Mouse (Mus musculus) CH12.LX (cell line): Measurements from ENCODE around the gene Rab1b. TPM values are rescaled to one million over a fixed set of nuclear protein-coding genes. Genes with fewer than 3 reads are reported as not detected.
"Not testable (repeated sequence)": the region's sequence is repeated elsewhere in the genome, so short reads cannot be mapped to it uniquely, and the experiment has no call there.

ENCODE experiments used
- DNase-seq: peaks from one replicate; pipeline ENCODE4 v3.0.0-alpha.2; 2013; ENCODE audit errors: extremely low read depth
- H3K27ac ChIP-seq: 2 replicates; pipeline ENCODE4 v1.5.1; 2012; ENCODE audit warnings: low read depth, mild to moderate bottlenecking, control low read depth, moderate library complexity; ENCODE audit not compliant: insufficient read depth
- H3K27me3 ChIP-seq: replicated peaks from 2 replicates; pipeline ENCODE3; 2012; ENCODE audit warnings: inconsistent platforms
- H3K36me3 ChIP-seq, 2 experiments: replicated peaks in 1 of 2; 2 replicates each; pipeline versions ENCODE3 to v1.6.1; 2012; ENCODE audit warnings: inconsistent platforms in 1 of 2, low read length in 1 of 2, mild to moderate bottlenecking in 1 of 2, mixed read lengths in 1 of 2, moderate library complexity in 1 of 2; ENCODE audit not compliant: control insufficient read depth in 1 of 2, insufficient read depth in 1 of 2
- H3K4me1 ChIP-seq, 2 experiments: 2 replicates each; pipeline ENCODE4 v1.6.1; 2012; ENCODE audit warnings: inconsistent platforms in 1 of 2, moderate library complexity in 1 of 2; ENCODE audit not compliant: insufficient read depth in 2 of 2, control insufficient read depth in 1 of 2
- H3K4me2 ChIP-seq: 2 replicates; pipeline ENCODE4 v1.6.1; 2012; ENCODE audit warnings: low read depth, mild to moderate bottlenecking, control low read depth; ENCODE audit not compliant: poor library complexity, insufficient read depth, severe bottlenecking
- H3K4me3 ChIP-seq, 3 experiments: fragments of 150-350 bp in 1 of 3; sonication (generic) in 1 of 3; replicated peaks in 1 of 3; 2 replicates each; pipeline versions ENCODE3 to v1.5.1; 2011 to 2012; ENCODE audit warnings: low read depth in 2 of 3, low read length in 2 of 3, mild to moderate bottlenecking in 2 of 3, moderate library complexity in 2 of 3, control low read depth in 1 of 3, improper control_type of control experiment in 1 of 3, inconsistent platforms in 1 of 3, mixed read lengths in 1 of 3; ENCODE audit not compliant: poor library complexity in 1 of 3
- H3K79me2 ChIP-seq: replicated peaks from 2 replicates; pipeline ENCODE4 v1.6.1; 2012; ENCODE audit warnings: mild to moderate bottlenecking, moderate library complexity; ENCODE audit not compliant: control insufficient read depth, poor library complexity, insufficient read depth, severe bottlenecking; ENCODE audit errors: extremely low read depth
- H3K9ac ChIP-seq: 2 replicates; pipeline ENCODE4 v1.6.1; 2012; ENCODE audit warnings: low read depth, mild to moderate bottlenecking, control low read depth, moderate library complexity; ENCODE audit not compliant: insufficient read depth
- H3K9me3 ChIP-seq: replicated peaks from 2 replicates; pipeline ENCODE3; 2012; ENCODE audit warnings: low read length, inconsistent platforms, mixed read lengths
- CTCF ChIP-seq, 2 experiments: IDR thresholded peaks in 1 of 2; conservative IDR thresholded peaks in 1 of 2; 2 replicates each; pipeline ENCODE4 v1.5.1; 2011 to 2012; ENCODE audit warnings: low read depth in 2 of 2, low read length in 2 of 2, improper control_type of control experiment in 1 of 2, inconsistent platforms in 1 of 2, mild to moderate bottlenecking in 1 of 2, moderate library complexity in 1 of 2
- ETS1 ChIP-seq: conservative IDR thresholded peaks from 2 replicates; pipeline ENCODE4 v1.6.1; 2012; ENCODE audit warnings: low read depth, mild to moderate bottlenecking, inconsistent platforms, low read length, improper control_type of control experiment, moderate library complexity
- HCFC1 ChIP-seq: IDR thresholded peaks from 2 replicates; pipeline ENCODE4 v1.6.1; 2012; ENCODE audit warnings: low read depth, mild to moderate bottlenecking, inconsistent platforms, low read length, improper control_type of control experiment
- IRF4 ChIP-seq: IDR thresholded peaks from 2 replicates; pipeline ENCODE4 v1.6.1; 2014; ENCODE audit warnings: low read depth, mild to moderate bottlenecking, inconsistent platforms, low read length, improper control_type of control experiment
- JUN ChIP-seq: IDR thresholded peaks from 2 replicates; pipeline ENCODE4 v1.6.1; 2011; ENCODE audit warnings: low read depth, mild to moderate bottlenecking, low read length, improper control_type of control experiment, moderate library complexity; ENCODE audit not compliant: insufficient read depth
- JUND ChIP-seq: conservative IDR thresholded peaks from 2 replicates; pipeline ENCODE4 v1.6.1; 2011; ENCODE audit warnings: low read depth, low read length, improper control_type of control experiment
- KAT2A ChIP-seq: IDR thresholded peaks from 2 replicates; pipeline ENCODE4 v1.6.1; 2012; ENCODE audit warnings: low read length, improper control_type of control experiment, inconsistent platforms; ENCODE audit not compliant: insufficient replicate concordance
- MEF2A ChIP-seq: IDR thresholded peaks from 2 replicates; pipeline ENCODE4 v1.6.1; 2014; ENCODE audit warnings: low read depth, mild to moderate bottlenecking, inconsistent platforms, low read length, improper control_type of control experiment, borderline replicate concordance
- NELFE ChIP-seq: IDR thresholded peaks from 2 replicates; pipeline ENCODE4 v1.6.1; 2011; ENCODE audit warnings: low read depth, low read length, improper control_type of control experiment
- POLR2A ChIP-seq: IDR thresholded peaks from 2 replicates; pipeline ENCODE4 v1.6.1; 2011; ENCODE audit warnings: low read depth, mild to moderate bottlenecking, improper control_type of control experiment, low read length
- POLR2AphosphoS2 ChIP-seq: IDR thresholded peaks from 2 replicates; pipeline ENCODE4 v1.6.1; 2011; ENCODE audit warnings: low read depth, low read length, improper control_type of control experiment
- RAD21 ChIP-seq: IDR thresholded peaks from 2 replicates; pipeline ENCODE4 v1.6.1; 2011; ENCODE audit warnings: low read depth, mild to moderate bottlenecking, low read length, improper control_type of control experiment, moderate library complexity
- SIN3A ChIP-seq: IDR thresholded peaks from 2 replicates; pipeline ENCODE4 v1.6.1; 2012; ENCODE audit warnings: low read length, improper control_type of control experiment, inconsistent platforms
- SMC3 ChIP-seq: IDR thresholded peaks from 2 replicates; pipeline ENCODE4 v1.6.1; 2011; ENCODE audit warnings: low read depth, low read length, improper control_type of control experiment
- TCF12 ChIP-seq: IDR thresholded peaks from 2 replicates; pipeline ENCODE4 v1.6.1; 2014; ENCODE audit warnings: low read depth, mild to moderate bottlenecking, inconsistent platforms, low read length, improper control_type of control experiment
- ZC3H11A ChIP-seq: IDR thresholded peaks from 2 replicates; pipeline ENCODE4 v1.6.1; 2012; ENCODE audit warnings: low read depth, mild to moderate bottlenecking, inconsistent platforms, low read length, improper control_type of control experiment
- ZKSCAN1 ChIP-seq: IDR thresholded peaks from 2 replicates; pipeline ENCODE4 v1.6.1; 2012; ENCODE audit warnings: low read depth, inconsistent platforms, low read length, improper control_type of control experiment, borderline replicate concordance
- dilution Hi-C: fragments of 300-500 bp; cut with MboI; formaldehyde crosslinking; loops from 2 replicates; pipeline ENCODE4 v1.14.3; 2020; ENCODE audit warnings: low sequenced_read_pairs; ENCODE audit not compliant: extremely low pct_unique_long_range_greater_than_20kb, extremely low pct_ligation_motif_present
- in situ Hi-C: fragments of 300-500 bp; cut with MboI; formaldehyde crosslinking; loops from 3 replicates; pipeline ENCODE4 v1.14.3; 2019; ENCODE audit warnings: low sequenced_read_pairs, low pct_ligation_motif_present, low pct_unique_long_range_greater_than_20kb, mixed read lengths
- polyA plus RNA-seq: library from polyadenylated mRNA; unstranded; fragments of >175 nt; gene quantifications from 2 replicates; pipeline ENCODE4 v1.2.1, GENCODE M21; 2012; ENCODE audit warnings: low read depth; ENCODE audit not compliant: insufficient read length
- total RNA-seq, 2 experiments: library from RNA; depleted of rRNA; stranded (reverse); fragments of 300-350 nt in 1 of 2; fragments of >200 nt in 1 of 2; gene quantifications; 2 replicates each; pipeline ENCODE4 v1.2.3; 2012 to 2014

The Rab1b gene
- total and polyA plus RNA-seq, 3 experiments: 78.4 to 88.3 (median 87.1) TPM

DNA sequence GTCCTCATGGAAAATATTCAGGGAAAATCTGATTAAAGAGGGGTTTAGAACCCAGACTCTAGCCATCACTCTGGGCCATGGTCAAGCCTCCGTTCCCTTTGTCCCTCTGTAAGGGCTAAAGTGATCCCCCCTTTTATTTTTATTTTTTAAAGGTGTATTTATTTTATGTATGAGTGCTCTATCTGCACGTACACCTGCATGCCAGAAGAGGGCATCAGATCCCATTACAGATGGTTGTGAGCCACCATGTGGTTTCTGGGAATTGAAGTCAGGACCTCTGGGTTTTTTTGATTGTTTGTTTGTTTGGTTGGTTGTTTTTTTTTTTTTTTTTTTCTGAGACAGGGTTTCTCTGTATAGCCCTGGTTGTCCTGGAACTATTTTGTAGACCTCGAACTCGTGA is 20.3 kb downstream of the Rab1b start:
- H3K27ac ChIP-seq, DNase-seq, H3K4me2 ChIP-seq, H3K4me3 ChIP-seq, dilution Hi-C loops, H3K79me2 ChIP-seq, H3K9me3 ChIP-seq, H3K9ac ChIP-seq: not testable (repeated sequence)
- H3K4me1 ChIP-seq: peaks cover 15 to 18% of the 10 kb centered on the region in 2 experiments
- H3K36me3 ChIP-seq: peaks cover 12 to 21% of the 10 kb centered on the region in 2 experiments
- TF ChIP-seq CTCF (conservative IDR thresholded peaks at IDR 0.05 in 1 of 2, IDR thresholded peaks at IDR 0.05 in 1 of 2; ENCODE audit: low read depth in 2 of 2, low read length in 2 of 2): peak in 1 of 2 experiments; percentile 34; a peak in 2 of 4 replicates
- peaks cover 42% of the 10 kb centered on the region for H3K27me3 ChIP-seq
- in situ Hi-C loops: loop anchor here (5.0 kb wide), 1 partner anchor 44 kb away; the partner anchor contains the start of gene Brms1

DNA sequence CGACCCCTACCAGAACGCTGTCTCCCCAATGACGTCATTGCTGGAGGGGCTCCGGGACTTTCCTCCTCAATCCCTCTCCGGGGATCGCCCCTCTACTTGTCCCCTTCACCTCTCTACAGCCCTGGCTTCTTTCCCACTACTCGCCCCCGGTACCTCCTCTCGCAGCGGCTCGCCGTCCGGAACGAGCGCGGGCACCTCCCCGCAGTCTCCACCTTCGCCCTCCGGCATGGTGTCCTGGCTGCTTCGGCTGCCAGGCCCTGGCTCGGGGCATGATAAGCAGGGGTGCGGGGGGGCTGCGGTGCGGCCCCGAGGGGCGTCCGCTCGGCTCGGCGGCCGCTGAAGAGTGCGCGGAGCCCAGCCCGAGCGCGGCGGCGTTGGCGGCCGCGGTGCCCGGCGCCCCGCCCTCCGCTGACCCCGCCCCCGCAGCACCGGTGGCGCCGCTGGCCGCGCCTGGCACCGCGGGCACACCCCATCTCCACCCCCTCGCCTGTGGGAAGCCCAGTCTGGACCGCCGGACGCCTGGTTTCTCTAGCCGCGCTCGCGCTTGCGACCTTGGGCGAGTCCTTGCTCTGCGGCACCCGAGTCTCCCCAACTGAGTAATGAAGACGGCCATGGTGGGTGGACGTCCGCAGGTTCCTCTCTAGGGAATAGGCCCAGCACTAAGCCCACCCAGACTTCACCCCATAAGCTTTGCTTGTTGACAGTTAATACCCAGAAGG is 21.6 kb downstream of the Rab1b start, which contains the start of gene Tmem151a:
Tmem151a (minus strand) TSS at position 387 of the 719 bp plus-strand sequence.
- Histone ChIP-seq H3K4me3 (peak within 1 kb of the TSS in 1 of 3 experiments; percentile 40), H3K9ac (no peak within 1 kb of the TSS), H3K27me3 (peaks cover 55% of the 10 kb centered on the region), H3K4me2 (peak within 1 kb of the TSS; percentile 72), H3K79me2 (no peaks in the 10 kb centered on the region), H3K4me1 (peaks cover 15 to 18% of the 10 kb centered on the region in 2 experiments), H3K36me3 (peaks cover 0 to 9% of the 10 kb centered on the region in 2 experiments), H3K27ac (no peak within 1 kb of the TSS), H3K9me3 (peaks cover 5% of the 10 kb centered on the region)
- in situ Hi-C loops: loop anchor here (5.0 kb wide), 1 partner anchor 43 kb away; the partner anchor contains the start of gene Brms1
- dilution Hi-C loops: no loop called here
- TF ChIP-seq ETS1 (no peak), JUN (no peak), KAT2A (no peak), NELFE (no peak), ZKSCAN1 (no peak), RAD21 (no peak), POLR2AphosphoS2 (no peak), SMC3 (no peak), TCF12 (no peak), MEF2A (no peak), ZC3H11A (no peak), JUND (no peak), CTCF (conservative IDR thresholded peaks at IDR 0.05 in 1 of 2, IDR thresholded peaks at IDR 0.05 in 1 of 2; ENCODE audit: low read depth in 2 of 2, low read length in 2 of 2) (no peak), HCFC1 (no peak), SIN3A (no peak), IRF4 (no peak), POLR2A (no peak)
- DNase-seq: no peak
